Mouse (Mus musculus) cerebellum, adult (tissue): Measurements from ENCODE around the gene Fbxo44.
"Not testable (repeated sequence)": the region's sequence is repeated elsewhere in the genome, so short reads cannot be mapped to it uniquely, and the experiment has no call there.

ENCODE experiments used
- ATAC-seq: cut with Nextera tagmentation; 2 replicates; pipeline ENCODE4 v1.9.2; 2017; ENCODE audit warnings: mild to moderate bottlenecking, moderate library complexity, mixed read lengths; ENCODE audit not compliant: insufficient number of reproducible peaks, low FRiP score, low TSS enrichment

Gene Fbxo44

GRCm38 (mm10) chr4:148134988-148135387 is 25.3 kb downstream of the Fbxo44 start:
- no peak for ATAC-seq

GRCm38 (mm10) chr4:148131497-148132081 is 28.7 kb downstream of the Fbxo44 start:
- ATAC-seq, result no peak

- ATAC-seq, result no peak
These were observed 29.5 kb downstream of the Fbxo44 start, which contains the start of gene Draxin for GRCm38 (mm10) chr4:148130561-148131413. TSS of gene Draxin (minus strand) at chr4:148130698.

GRCm38 (mm10) chr4:148130133-148130532 is 30.1 kb downstream of the Fbxo44 start, which contains the start of gene Mad2l2:
TSS of gene Mad2l2 (plus strand) at chr4:148130384.
- no peak for ATAC-seq

GRCm38 (mm10) chr4:148128672-148129071 is 31.6 kb downstream of the Fbxo44 start:
- no peak for ATAC-seq

GRCm38 (mm10) chr4:148128241-148128640 is 32.0 kb downstream of the Fbxo44 start:
- no peak for ATAC-seq

GRCm38 (mm10) chr4:148122694-148123066 is 37.6 kb downstream of the Fbxo44 start:
- no peak for ATAC-seq

GRCm38 (mm10) chr4:148121982-148122693 is 38.1 kb downstream of the Fbxo44 start:
- ATAC-seq, result no peak

- ATAC-seq, result no peak
These were observed 38.9 kb downstream of the Fbxo44 start for GRCm38 (mm10) chr4:148121362-148121761.

GRCm38 (mm10) chr4:148120555-148120954 is 39.7 kb downstream of the Fbxo44 start:
- ATAC-seq, result no peak

- not testable (repeated sequence) for ATAC-seq
These were observed 40.7 kb downstream of the Fbxo44 start for GRCm38 (mm10) chr4:148119578-148119977.

- ATAC-seq, result no peak
These were observed 42.9 kb downstream of the Fbxo44 start for GRCm38 (mm10) chr4:148117392-148117791.

- no peak for ATAC-seq
These were observed 43.6 kb downstream of the Fbxo44 start for GRCm38 (mm10) chr4:148116657-148117056.

- ATAC-seq, result no peak
These were observed 44.8 kb downstream of the Fbxo44 start for GRCm38 (mm10) chr4:148115467-148115866.

- peak; percentile 74; the same call in 1 of the 2 replicates for ATAC-seq
These were observed 45.4 kb downstream of the Fbxo44 start for GRCm38 (mm10) chr4:148114758-148115391.

GRCm38 (mm10) chr4:148112519-148112918 is 47.8 kb downstream of the Fbxo44 start:
- no peak for ATAC-seq

GRCm38 (mm10) chr4:148109215-148109614 is 51.1 kb downstream of the Fbxo44 start:
- no peak for ATAC-seq

- ATAC-seq, result no peak
These were observed 51.6 kb downstream of the Fbxo44 start for GRCm38 (mm10) chr4:148108565-148109100.

GRCm38 (mm10) chr4:148107621-148108291 is 52.5 kb downstream of the Fbxo44 start:
- ATAC-seq, result no peak

- no peak for ATAC-seq
These were observed 56.1 kb downstream of the Fbxo44 start for GRCm38 (mm10) chr4:148104146-148104545.
